Mouse (Mus musculus) cerebellum, adult 2 months (tissue): Measurements from ENCODE around the gene Uncx.

Experiments used
- CTCF ChIP-seq: fragments of 200-500 bp; IDR thresholded peaks from 2 replicates; pipeline ENCODE4 v1.5.1; 2011; ENCODE audit warnings: low read depth, mild to moderate bottlenecking, control low read depth, low read length, moderate library complexity, borderline replicate concordance; ENCODE audit not compliant: insufficient read depth
- POLR2A ChIP-seq: fragments of 200-500 bp; IDR thresholded peaks from 2 replicates; pipeline ENCODE4 v1.6.1; 2011; ENCODE audit warnings: low read length, control low read depth, borderline replicate concordance; ENCODE audit not compliant: insufficient read depth

- no peak for TF ChIP-seq POLR2A
- TF ChIP-seq CTCF: no peak
Observed at GRCm38 (mm10) chr5:139553446-139554273, 10.4 kb downstream of the Uncx start.
